Mouse (Mus musculus) heart, postnatal 0 days (tissue): ENCODE data around the gene Txndc15. TPM values are rescaled to one million over a fixed set of nuclear protein-coding genes. Genes with fewer than 3 reads are reported as not detected.

Source experiments
- ATAC-seq: fragments of 200-750 bp; cut with Nextera tagmentation; 2 replicates; pipeline ENCODE4 v1.8.0; 2017; ENCODE audit warnings: low read depth, moderate number of reproducible peaks, moderate library complexity; ENCODE audit not compliant: insufficient read depth
- DNase-seq: peaks from one replicate; pipeline ENCODE4 v3.0.0-alpha.2; 2016; ENCODE audit warnings: low spot score
- H3K27ac ChIP-seq: fragments of 300-500 bp; sonication (generic); 2 replicates; pipeline ENCODE4 v1.5.1; 2014; ENCODE audit warnings: low read depth, mild to moderate bottlenecking
- H3K27me3 ChIP-seq: fragments of 300-500 bp; sonication (generic); 2 replicates; pipeline ENCODE4 v1.6.1; 2014; ENCODE audit warnings: low read length, mixed read lengths; ENCODE audit not compliant: control insufficient read depth, insufficient read depth
- H3K36me3 ChIP-seq: fragments of 300-500 bp; sonication (generic); replicated peaks from 2 replicates; pipeline ENCODE4 v1.6.1; 2014; ENCODE audit warnings: low read length, mixed read lengths; ENCODE audit not compliant: control insufficient read depth, insufficient read depth
- H3K4me1 ChIP-seq: fragments of 300-500 bp; sonication (generic); 2 replicates; pipeline ENCODE4 v1.6.1; 2014; ENCODE audit warnings: antibody characterized with exemption; ENCODE audit not compliant: control insufficient read depth, insufficient read depth
- H3K4me2 ChIP-seq: fragments of 300-500 bp; sonication (generic); 2 replicates; pipeline ENCODE4 v1.6.1; 2014; ENCODE audit warnings: low read depth, mild to moderate bottlenecking, low read length, moderate library complexity
- H3K4me3 ChIP-seq: fragments of 300-500 bp; sonication (generic); 2 replicates; pipeline ENCODE4 v1.5.1; 2014; ENCODE audit warnings: low read depth, low read length
- H3K9ac ChIP-seq: fragments of 300-500 bp; sonication (generic); replicated peaks from 2 replicates; pipeline ENCODE4 v1.6.1; 2014; ENCODE audit warnings: low read depth, low read length, mixed read lengths
- H3K9me3 ChIP-seq: fragments of 300-500 bp; sonication (generic); replicated peaks from 2 replicates; pipeline ENCODE4 v1.6.1; 2016; ENCODE audit warnings: low read length; ENCODE audit not compliant: control insufficient read depth
- CTCF ChIP-seq: IDR thresholded peaks from 2 replicates; pipeline ENCODE4 v1.5.1; 2016; ENCODE audit warnings: antibody characterized with exemption, control low read depth, low read depth
- EP300 ChIP-seq: IDR thresholded peaks from 2 replicates; pipeline ENCODE4 v1.6.1; 2016; ENCODE audit warnings: antibody characterized with exemption, low read depth
- WGBS: fragments of 180-500 bp; shearing (Covaris S2); extraction: QIAGEN DNeasy Blood & Tissue Kit; methylation state at CpG from one replicate; pipeline ENCODE4 v1.1.7; 2014; 5-methylcytosine and 5-hydroxymethylcytosine counted together
- polyA plus RNA-seq: library from polyadenylated mRNA; unstranded; fragments of >200 nt; fragmentation: Nextera tagmentation; extraction: Ambion mirVana; gene quantifications from 2 replicates; pipeline ENCODE4 v1.2.1, GENCODE M21; 2015
- total RNA-seq: library from RNA; depleted of rRNA; stranded (reverse); fragments of >200 nt; gene quantifications from 2 replicates; pipeline ENCODE4 v1.2.3, GENCODE M21; 2014; ENCODE audit warnings: low replicate concordance

The Txndc15 gene
- total and polyA plus RNA-seq, 2 experiments from 2014 or later, result 65.0 to 69.1 TPM

DNA sequence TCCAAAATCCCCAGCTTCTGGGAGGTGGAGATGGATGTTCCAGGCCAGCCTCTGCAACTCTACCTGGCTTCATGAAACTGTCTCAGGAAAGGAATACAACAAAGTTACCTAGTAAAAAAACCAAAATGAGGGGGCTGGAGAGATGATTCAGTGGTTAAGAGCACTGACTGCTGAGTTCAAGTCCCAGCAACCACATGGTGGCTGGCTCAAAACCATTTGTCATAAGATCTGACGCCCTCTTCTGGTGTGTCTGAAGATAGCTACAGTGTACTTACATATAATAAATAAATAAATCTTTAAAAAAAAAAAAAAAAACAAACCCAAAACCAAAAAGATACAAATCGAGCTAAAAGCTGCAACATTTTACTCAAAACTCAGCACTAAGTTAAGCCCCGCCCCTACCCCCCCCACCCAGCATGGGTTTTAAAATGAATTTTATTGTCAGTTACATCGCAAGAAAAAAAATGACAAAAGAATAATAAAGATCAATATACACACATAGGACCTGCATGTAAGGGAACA lies 12.2 kb downstream of the Txndc15 start:
- H3K4me3 ChIP-seq, result peak overlapping the region; percentile 75
- WGBS, result 2% methylated on average over 4 of the region's 4 CpGs
- ATAC-seq (no peak), DNase-seq (peak; percentile 7)
- TF ChIP-seq CTCF, result no peak
- TF ChIP-seq EP300, result no peak
- no peaks in the 10 kb centered on the region for H3K27me3 ChIP-seq
- H3K4me1 ChIP-seq, result no peaks in the 10 kb centered on the region
- peak overlapping the region; percentile 94 for H3K27ac ChIP-seq
- peaks cover 23% of the 10 kb centered on the region for H3K36me3 ChIP-seq
- peak overlapping the region; percentile 76 for H3K9ac ChIP-seq
- H3K9me3 ChIP-seq, result no peaks in the 10 kb centered on the region
- H3K4me2 ChIP-seq, result peak overlapping the region; percentile 68

DNA sequence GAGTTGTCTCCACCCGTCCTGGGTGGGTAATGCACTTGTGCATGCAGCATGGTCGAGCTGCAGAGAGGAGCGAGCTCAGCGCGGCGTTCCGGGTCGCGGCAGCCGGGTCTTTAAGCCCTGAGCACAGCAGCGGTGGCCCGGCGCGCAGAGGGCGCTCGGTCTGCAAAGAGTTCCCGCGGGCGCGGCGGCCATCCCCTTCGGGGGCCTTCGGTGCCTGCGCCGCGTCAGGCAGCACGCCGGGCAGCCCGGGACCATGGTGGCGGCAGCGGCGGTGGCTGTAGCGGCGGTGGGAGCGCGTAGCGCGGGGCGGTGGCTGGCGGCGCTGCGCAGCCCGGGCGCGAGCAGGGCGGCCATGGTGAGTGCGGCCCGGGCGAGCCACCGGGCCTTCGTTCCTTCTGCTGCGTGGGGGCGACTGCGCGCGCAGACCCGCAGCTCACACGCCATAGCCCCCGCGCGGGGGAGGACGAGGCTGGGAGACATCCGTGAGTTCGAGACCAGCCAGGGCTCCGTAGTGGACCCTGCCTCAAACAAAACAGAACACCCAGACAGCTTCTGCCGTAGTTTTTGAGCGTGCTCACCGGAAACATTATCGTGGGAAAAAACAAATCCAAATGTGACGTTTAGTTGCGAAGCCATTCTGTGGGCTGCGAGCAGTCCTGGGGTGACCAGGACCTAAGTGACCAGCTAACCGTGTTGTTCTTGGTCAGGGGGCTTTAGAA lies 12.8 kb downstream of the Txndc15 start, which contains the start of gene Pcbd2:
TSS of gene Pcbd2 (plus strand) at position 249 of the 719 bp plus-strand sequence.
- WGBS, result under 1% methylated on average over 47 of the region's 73 CpGs
- peak within 1 kb of the TSS; percentile 76 for H3K9ac ChIP-seq
- H3K4me3 ChIP-seq, result peak within 1 kb of the TSS; percentile 75
- ATAC-seq (peak; percentile 93), DNase-seq (peak; percentile 72)
- TF ChIP-seq EP300 (no peak), CTCF (no peak)
- H3K9me3 ChIP-seq, result no peaks in the 10 kb centered on the region
- peak within 1 kb of the TSS; percentile 68 for H3K4me2 ChIP-seq
- H3K4me1 ChIP-seq, result no peaks in the 10 kb centered on the region
- peak within 1 kb of the TSS; percentile 94 for H3K27ac ChIP-seq
- H3K27me3 ChIP-seq, result no peaks in the 10 kb centered on the region
- H3K36me3 ChIP-seq, result peaks cover 21% of the 10 kb centered on the region

- ATAC-seq (peak; percentile 83), DNase-seq (peak; percentile 94)
- no peaks in the 10 kb centered on the region for H3K4me1 ChIP-seq
- H3K27me3 ChIP-seq, result no peaks in the 10 kb centered on the region
- peak overlapping the region; percentile 68 for H3K4me2 ChIP-seq
- H3K36me3 ChIP-seq, result peaks cover 21% of the 10 kb centered on the region
- WGBS, result 2% methylated on average over 19 of the region's 19 CpGs
- peak overlapping the region; percentile 94 for H3K27ac ChIP-seq
- peak; percentile 53 for TF ChIP-seq CTCF
- no peak for TF ChIP-seq EP300
- H3K9ac ChIP-seq, result peak overlapping the region; percentile 76
- peak overlapping the region; percentile 75 for H3K4me3 ChIP-seq
- no peaks in the 10 kb centered on the region for H3K9me3 ChIP-seq
These were observed 13.4 kb downstream of the Txndc15 start for GRCm38 (mm10) chr13:55727839-55728238.

DNA sequence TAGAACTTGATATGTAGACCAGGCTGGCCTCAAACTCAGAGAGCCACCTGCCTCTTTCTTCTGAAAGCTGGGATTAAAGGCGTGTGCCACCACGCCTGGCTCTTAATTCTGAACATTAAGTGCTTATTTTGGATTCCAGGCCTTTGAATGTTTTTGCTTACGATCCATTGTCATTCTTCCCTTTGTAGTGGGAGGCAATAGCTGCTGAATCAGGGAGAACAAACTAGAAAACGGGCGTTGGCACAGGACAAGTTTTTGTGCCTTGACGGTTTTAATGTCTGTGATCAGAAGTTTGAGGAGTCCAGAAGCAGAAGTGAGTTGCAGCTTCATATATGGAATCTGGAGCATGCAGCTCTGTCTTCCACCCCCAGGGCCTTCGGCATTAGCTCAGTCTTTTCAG lies 16.3 kb downstream of the Txndc15 start:
- H3K27ac ChIP-seq, result no peak overlapping the region
- H3K4me1 ChIP-seq, result no peaks in the 10 kb centered on the region
- no peak for TF ChIP-seq CTCF
- no peak for TF ChIP-seq EP300
- ATAC-seq (no peak), DNase-seq (no peak)
- H3K9me3 ChIP-seq, result no peaks in the 10 kb centered on the region
- H3K4me2 ChIP-seq, result no peak overlapping the region
- no peak overlapping the region for H3K4me3 ChIP-seq
- no peaks in the 10 kb centered on the region for H3K27me3 ChIP-seq
- 87% methylated on average over 7 of the region's 7 CpGs for WGBS
- H3K36me3 ChIP-seq, result no peaks in the 10 kb centered on the region
- H3K9ac ChIP-seq, result no peak overlapping the region

DNA sequence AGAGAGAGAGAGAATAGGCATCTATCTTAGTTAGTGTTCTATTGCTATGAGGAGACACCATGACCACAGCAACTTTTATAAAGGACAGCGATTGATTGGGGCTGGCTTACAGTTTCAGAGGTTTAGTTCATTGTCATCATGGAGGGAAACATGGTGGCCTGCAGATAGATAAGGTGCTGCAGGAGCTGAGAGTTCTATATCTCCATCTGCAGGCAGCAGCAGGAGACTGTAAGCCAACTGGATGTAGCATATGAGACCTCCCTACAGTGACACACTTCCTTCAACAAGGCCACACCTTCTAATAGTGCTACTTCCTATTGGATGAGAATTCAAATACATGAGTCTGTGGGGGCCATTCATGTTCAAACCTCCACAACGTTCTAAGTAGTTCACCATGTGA lies 17.7 kb downstream of the Txndc15 start:
- no peaks in the 10 kb centered on the region for H3K9me3 ChIP-seq
- WGBS, result 81% methylated on average over 2 of the region's 2 CpGs
- H3K9ac ChIP-seq, result no peak overlapping the region
- no peaks in the 10 kb centered on the region for H3K4me1 ChIP-seq
- ATAC-seq (no peak), DNase-seq (no peak)
- H3K36me3 ChIP-seq, result no peaks in the 10 kb centered on the region
- H3K27ac ChIP-seq, result no peak overlapping the region
- no peak overlapping the region for H3K4me3 ChIP-seq
- no peak overlapping the region for H3K4me2 ChIP-seq
- no peak for TF ChIP-seq EP300
- H3K27me3 ChIP-seq, result no peaks in the 10 kb centered on the region
